Mouse (Mus musculus) cerebellum, adult 11 months (tissue): ENCODE results near the gene Gm5460.
A peak's percentile ranks its signal among the peaks of the same experiment; 100 is the strongest.

Experiments
- DNase-seq: peaks from one replicate; pipeline ENCODE4 v3.0.0; 2022

Gene Gm5460

GRCm38 (mm10) chr14:34016381-34016780, at the start of gene Gm5460:
Gene Gm5460 (plus strand): TSS chr14:34016758.
- DNase-seq: no peak

DNA sequence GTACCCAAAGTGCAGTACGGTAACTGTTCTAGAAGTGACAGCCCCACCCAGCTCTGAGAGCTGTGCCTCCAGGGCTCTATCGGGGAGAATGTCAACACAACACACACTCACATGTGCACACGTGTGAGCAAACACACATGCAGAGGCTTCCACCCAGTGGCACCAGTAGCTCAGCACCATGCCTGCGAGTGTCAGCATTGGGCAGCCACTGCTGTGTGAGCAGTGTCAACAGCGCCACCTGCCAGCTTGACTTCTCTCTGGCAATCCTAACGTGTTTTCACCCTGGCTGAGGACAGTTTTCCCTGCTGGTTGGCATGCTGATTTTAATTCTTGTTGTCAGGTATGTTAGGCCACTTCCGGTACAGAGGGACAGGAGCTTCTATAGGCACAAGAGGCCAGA, 43.9 kb upstream of the Gm5460 start:
- no peak for DNase-seq

DNA sequence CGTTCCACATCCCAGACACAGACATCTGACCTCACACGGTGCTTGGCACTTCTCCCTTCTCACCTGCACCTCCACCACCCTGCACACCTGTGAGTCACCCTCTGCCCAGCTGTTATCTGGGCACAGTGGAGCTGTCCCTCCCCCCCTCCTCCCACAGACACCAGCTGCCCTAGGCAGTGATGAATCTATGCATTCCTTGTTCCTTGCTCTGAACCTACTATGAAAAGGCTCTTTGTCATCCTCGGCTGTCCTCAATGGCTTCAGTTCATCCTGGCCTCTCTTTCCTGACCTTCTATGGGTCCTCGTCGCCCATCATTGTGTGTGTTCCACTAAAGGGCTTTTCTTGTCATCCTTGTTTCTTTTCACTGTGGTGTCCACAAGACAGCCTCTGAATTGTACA, 41.8 kb upstream of the Gm5460 start:
- DNase-seq: no peak

GRCm38 (mm10) chr14:33977748-33978147, 38.8 kb upstream of the Gm5460 start:
- no peak for DNase-seq

DNA sequence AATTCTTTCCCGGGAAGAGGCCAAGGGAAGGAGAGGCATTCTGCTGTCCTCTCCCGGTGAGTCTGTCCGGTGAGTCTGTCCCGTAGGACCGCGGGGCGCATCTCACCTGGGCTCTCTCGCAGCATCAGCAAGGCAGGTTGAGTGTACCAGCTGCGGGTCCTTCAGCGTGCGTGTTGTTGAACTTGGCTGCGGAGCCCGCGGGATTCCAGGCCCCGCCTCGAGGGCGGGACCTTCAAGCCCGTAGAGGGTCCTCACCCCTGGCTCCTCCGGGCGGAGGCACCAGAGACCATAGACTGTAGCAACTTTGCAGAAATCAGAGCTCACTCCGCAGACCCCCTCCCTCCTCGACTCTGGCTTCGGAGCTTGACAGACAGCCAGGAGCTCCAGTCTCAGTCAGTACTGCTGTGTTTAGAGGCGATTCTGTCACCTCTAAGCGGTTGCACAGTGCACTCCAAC, 37.9 kb upstream of the Gm5460 start, which contains the start of gene Zfp488:
TSS of gene Zfp488 (minus strand) at position 161 of the 456 bp plus-strand sequence.
- DNase-seq: no peak

GRCm38 (mm10) chr14:33989201-33989600, 27.4 kb upstream of the Gm5460 start:
- DNase-seq: no peak

GRCm38 (mm10) chr14:33991971-33992370, 24.6 kb upstream of the Gm5460 start:
- peak; percentile 73 for DNase-seq

DNA sequence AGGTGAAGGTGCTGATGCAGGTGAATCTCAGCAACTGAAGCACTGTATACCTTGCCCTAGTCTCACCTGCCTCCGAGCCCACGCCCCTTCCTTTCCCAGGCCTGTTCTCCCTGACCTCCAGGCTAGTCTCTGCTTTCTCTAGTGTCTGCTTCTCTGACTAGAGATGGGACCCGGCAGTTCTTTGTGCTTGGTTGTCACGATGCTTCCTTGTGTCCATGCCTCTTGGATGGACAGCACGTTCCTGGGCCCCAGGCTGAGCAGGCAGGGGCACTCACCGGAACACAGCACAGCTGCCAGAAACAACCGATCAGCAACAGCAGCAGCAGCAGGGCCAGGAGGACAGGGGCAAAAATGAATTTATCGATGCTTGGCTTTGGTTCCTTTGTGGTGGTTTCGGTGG, 23.5 kb upstream of the Gm5460 start:
- DNase-seq: no peak

GRCm38 (mm10) chr14:33993521-33994289, 22.9 kb upstream of the Gm5460 start:
- DNase-seq: no peak

GRCm38 (mm10) chr14:33997427-33997826, 19.1 kb upstream of the Gm5460 start:
- DNase-seq: no peak

GRCm38 (mm10) chr14:34000076-34000475, 16.5 kb upstream of the Gm5460 start:
- DNase-seq: no peak

- DNase-seq: no peak
Observed at GRCm38 (mm10) chr14:34001445-34001844, 15.1 kb upstream of the Gm5460 start.

DNA sequence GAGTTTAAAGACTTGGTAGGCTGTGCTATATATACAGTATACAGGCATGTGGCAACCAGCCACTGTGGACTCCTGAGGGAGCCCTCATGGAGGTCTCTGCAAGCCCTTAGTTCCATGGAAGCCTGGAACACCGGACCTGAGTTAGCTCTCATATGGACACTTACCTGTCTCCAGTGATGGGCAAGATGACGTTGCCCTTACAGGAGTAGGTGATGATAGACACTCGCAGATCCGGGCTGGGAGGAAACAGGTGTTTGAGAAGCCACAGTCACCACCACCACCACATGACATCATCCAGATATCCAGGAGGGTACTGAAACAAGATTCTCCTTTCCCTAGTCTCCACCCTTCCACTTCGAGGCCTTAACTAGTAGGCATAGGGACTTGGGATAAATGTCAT, 14.2 kb upstream of the Gm5460 start:
- no peak for DNase-seq

DNA sequence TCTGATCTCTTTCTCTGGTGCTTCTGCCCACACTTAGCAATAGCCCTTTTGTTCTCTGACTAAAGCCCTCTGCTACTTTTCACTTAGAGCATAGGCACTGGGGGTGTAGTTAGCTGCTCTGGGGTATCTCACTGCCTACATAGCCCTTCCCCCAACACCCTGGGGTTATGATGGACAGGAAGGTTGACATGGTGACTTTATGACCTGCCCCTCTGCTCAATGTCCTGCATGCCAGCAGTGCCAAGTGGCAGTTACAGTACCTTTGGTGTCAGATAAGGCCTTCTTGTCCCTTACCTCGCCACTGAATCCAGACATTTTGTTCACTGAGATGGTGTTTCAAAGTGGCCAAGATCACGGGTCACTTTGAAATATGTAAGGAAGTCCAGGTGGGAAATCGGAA, 1.5 kb upstream of the Gm5460 start, which contains the start of gene Gm30083:
TSS of gene Gm30083 (minus strand) at position 120 of the 400 bp plus-strand sequence.
- no peak for DNase-seq

DNA sequence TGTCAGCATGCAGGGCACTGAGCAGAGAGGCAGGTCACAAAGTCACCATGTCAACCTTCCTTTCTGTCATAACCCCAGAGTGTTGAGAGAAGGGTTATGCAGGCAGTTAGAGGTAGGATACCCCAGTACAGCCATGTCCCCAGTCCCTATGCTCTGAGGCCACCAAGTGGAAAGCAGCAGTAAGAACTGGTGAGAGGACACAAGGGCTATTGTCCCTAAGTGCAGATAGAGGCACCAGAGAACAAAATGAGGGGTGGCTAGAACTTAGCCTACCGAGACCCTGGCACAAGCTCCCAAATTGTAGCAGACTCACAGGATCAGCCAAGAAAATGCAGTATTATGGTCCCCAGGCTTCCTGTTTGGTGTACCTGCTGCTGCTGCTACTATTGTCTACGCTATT, 380 bp downstream of the Gm5460 start:
- DNase-seq: no peak

DNA sequence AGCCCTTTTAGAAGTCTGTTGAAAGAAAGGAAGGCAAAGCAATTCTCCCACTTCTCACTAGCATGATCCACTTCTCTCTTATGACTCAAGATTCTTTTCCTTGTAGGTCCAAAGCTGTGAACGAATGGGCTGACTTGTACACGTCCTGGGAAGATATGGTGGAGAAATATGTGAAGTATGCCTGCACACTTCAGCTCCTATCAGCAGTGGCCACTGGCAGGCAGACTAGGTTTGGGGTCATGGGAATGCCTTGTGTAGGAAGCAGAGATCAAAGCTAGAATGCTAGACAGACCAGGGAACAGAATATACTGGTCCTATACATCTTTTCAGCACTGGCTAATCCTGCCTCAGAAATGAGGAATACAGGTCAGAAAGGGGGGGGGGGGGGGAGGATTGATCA, 10.2 kb downstream of the Gm5460 start:
- no peak for DNase-seq

DNA sequence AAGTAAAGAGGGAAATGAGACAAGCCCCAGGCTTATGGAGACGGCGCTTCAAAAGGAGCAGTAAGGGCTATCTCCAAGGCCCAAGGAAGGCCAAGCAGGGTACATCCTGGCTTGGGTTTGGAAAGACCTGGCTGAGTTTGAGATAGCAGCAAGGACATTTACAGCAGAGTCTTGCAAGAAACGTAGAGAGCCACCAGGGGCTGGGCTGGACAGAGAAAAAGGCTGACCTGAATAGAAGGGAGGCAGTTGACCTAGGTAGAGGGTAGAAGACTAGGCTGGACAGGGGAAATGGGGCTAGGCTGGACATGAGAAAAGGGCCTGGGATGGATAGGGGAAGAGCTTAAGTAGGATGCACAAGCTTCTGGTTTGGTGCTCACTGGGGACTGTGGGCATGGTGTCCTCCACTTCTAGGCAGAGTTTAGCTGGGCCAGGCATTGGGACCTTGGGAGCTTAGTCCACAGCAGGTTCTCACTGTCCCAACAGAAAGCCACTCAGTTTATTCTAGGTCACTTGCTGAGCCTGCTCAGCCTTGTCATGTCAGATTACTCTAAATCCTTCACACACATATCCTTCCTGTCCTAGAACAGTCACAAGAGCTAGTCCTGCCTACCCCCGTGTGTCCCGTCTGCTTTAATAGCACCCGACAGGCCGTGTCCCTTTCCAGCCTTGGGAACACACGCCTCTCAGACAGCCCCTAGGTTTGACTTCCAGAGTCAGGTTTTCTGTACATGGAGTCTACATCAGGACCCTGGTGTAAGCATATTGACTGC, 17.5 kb downstream of the Gm5460 start:
- no peak for DNase-seq

- no peak for DNase-seq
Observed at GRCm38 (mm10) chr14:34041241-34041640, 24.7 kb downstream of the Gm5460 start.

DNA sequence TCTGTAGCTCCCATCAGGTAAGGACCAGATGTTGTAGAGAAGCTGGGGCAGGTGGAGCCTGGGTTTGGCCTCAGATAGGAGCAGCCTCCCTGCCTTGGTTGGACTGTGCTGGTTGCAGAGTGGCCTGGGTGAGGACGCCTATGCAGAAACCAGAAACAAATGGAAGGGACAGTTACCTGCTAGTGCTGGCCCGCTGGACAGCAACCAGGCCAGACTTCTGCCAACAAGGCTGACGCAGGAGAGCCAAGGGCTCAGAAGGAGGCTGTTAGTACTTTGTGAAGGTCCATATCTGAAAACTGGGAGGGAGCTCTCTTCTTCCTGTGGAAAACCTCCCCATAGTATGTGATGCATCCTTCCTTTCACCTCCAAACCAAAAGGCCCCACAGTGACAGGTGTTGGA, 26.8 kb downstream of the Gm5460 start:
- DNase-seq: no peak

GRCm38 (mm10) chr14:34050101-34050779, 33.7 kb downstream of the Gm5460 start:
- DNase-seq: no peak

DNA sequence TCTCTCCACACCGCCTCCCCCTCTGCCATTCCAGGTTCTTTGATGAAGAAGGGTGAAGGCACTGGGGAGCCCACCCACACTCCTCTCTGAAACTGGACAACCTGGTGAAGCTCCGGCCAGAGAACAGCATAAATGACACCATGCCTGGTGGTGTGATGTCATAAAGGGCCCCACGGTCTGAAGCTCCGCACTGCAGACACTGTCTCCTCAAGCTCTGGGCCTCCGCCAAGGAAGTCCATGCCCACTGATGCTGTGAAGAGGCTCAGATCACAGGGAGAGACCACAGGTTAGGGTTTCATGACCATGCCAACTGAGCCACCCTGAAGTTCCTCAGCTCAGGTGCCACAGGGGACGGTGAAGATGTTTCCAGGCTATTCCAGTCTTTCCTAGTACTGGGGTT, 36.0 kb downstream of the Gm5460 start, which contains the start of gene Antxrl:
TSS of gene Antxrl (plus strand) at position 192 of the 400 bp plus-strand sequence.
- DNase-seq: no peak

GRCm38 (mm10) chr14:34071665-34072064, 55.1 kb downstream of the Gm5460 start:
- DNase-seq: no peak

DNA sequence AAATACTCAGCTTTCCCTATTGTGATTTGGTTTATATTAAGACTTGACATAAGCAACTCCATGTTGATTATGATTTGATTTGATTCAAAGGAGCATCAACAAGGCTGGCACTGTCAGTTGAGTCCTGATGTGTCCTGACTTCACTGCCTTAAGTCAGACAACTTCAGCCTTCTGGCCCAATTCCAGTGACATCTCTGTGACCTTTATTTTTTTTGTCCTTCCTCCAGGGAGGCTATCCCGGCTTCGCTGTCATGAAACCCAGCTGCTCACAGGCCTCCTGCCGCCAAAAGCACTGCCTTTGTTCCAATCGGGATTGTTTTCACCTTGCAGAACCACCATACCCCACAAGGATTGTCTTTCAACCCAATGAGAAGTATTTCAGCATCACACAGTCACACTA, 58.8 kb downstream of the Gm5460 start:
- no peak for DNase-seq
